Mouse (Mus musculus) kidney, embryonic 14.5 days (tissue): ENCODE measurements at regions not wholly inside any gene's neighbourhood (a gene's known extent, or its start where the extent isn't known, plus 50 kb on each side); places are given as distances from the start of the nearest gene placed in this dataset.

Source experiments
- ATAC-seq: fragments of 200-750 bp; cut with Nextera tagmentation; 2 replicates; pipeline ENCODE4 v1.8.0; 2017; ENCODE audit warnings: moderate number of reproducible peaks, mild to moderate bottlenecking, moderate TSS enrichment, moderate library complexity; ENCODE audit not compliant: low FRiP score, low TSS enrichment
- H3K27ac ChIP-seq: fragments of 300-500 bp; sonication (generic); 2 replicates; pipeline ENCODE4 v1.5.1; 2014; ENCODE audit warnings: low read depth, mild to moderate bottlenecking, low read length, moderate library complexity, mixed read lengths
- H3K27me3 ChIP-seq: fragments of 300-500 bp; sonication (generic); 2 replicates; pipeline ENCODE4 v1.6.1; 2014; ENCODE audit warnings: mild to moderate bottlenecking, low read length; ENCODE audit not compliant: control insufficient read depth, insufficient read depth
- H3K36me3 ChIP-seq: fragments of 300-500 bp; sonication (generic); 2 replicates; pipeline ENCODE4 v1.6.1; 2014; ENCODE audit warnings: low read length, mixed read lengths; ENCODE audit not compliant: control insufficient read depth, insufficient read depth
- H3K4me1 ChIP-seq: fragments of 300-500 bp; sonication (generic); 2 replicates; pipeline ENCODE4 v1.6.1; 2014; ENCODE audit warnings: low read length, mixed read lengths; ENCODE audit not compliant: control insufficient read depth, insufficient read depth
- H3K4me2 ChIP-seq: fragments of 300-500 bp; sonication (generic); replicated peaks from 2 replicates; pipeline ENCODE4 v1.6.1; 2014; ENCODE audit warnings: low read depth, mild to moderate bottlenecking, low read length
- H3K4me3 ChIP-seq: fragments of 300-500 bp; sonication (generic); 2 replicates; pipeline ENCODE4 v1.5.1; 2014; ENCODE audit warnings: mild to moderate bottlenecking, low read length
- H3K9ac ChIP-seq: fragments of 300-500 bp; sonication (generic); 2 replicates; pipeline ENCODE4 v1.6.1; 2014; ENCODE audit warnings: low read depth, mild to moderate bottlenecking, low read length, moderate library complexity
- H3K9me3 ChIP-seq: fragments of 300-500 bp; sonication (generic); 2 replicates; pipeline ENCODE4 v1.6.1; 2016; ENCODE audit warnings: low read length; ENCODE audit not compliant: control insufficient read depth
- WGBS: fragments of 180-500 bp; shearing (Covaris S2); extraction: QIAGEN DNeasy Blood & Tissue Kit; methylation state at CpG from one replicate; pipeline ENCODE4 v1.1.7; 2014; 5-methylcytosine and 5-hydroxymethylcytosine counted together

- 72% methylated on average over 2 of the region's 2 CpGs for WGBS
Measured at GRCm38 (mm10) chr4:7145756-7146155, 1093.1 kb downstream of the Car8 start.

GRCm38 (mm10) chr4:7144215-7144614 is 1094.6 kb downstream of the Car8 start:
- no peak overlapping the region for H3K4me3 ChIP-seq
- no peaks in the 10 kb centered on the region for H3K4me1 ChIP-seq
- no peaks in the 10 kb centered on the region for H3K36me3 ChIP-seq
- H3K27ac ChIP-seq, result peak overlapping the region; percentile 78; the same call in 1 of the 2 replicates
- no peaks in the 10 kb centered on the region for H3K9me3 ChIP-seq
- ATAC-seq, result peak; percentile 76
- H3K9ac ChIP-seq, result no peak overlapping the region
- no peak overlapping the region for H3K4me2 ChIP-seq
- no peaks in the 10 kb centered on the region for H3K27me3 ChIP-seq

More at GRCm38 (mm10) chr4:7145756-7146155, 1093.1 kb downstream of the Car8 start:
- no peak for ATAC-seq
- Histone ChIP-seq H3K36me3 (no peaks in the 10 kb centered on the region), H3K27ac (no peak overlapping the region), H3K9me3 (no peaks in the 10 kb centered on the region), H3K4me2 (no peak overlapping the region), H3K4me1 (no peaks in the 10 kb centered on the region), H3K27me3 (no peaks in the 10 kb centered on the region), H3K4me3 (no peak overlapping the region), H3K9ac (no peak overlapping the region)

- peak; percentile 66; the same call in 1 of the 2 replicates for ATAC-seq
- H3K27ac ChIP-seq, result peak overlapping the region; percentile 78; the same call in 1 of the 2 replicates
- no peaks in the 10 kb centered on the region for H3K9me3 ChIP-seq
- H3K27me3 ChIP-seq, result no peaks in the 10 kb centered on the region
- no peak overlapping the region for H3K9ac ChIP-seq
- no peak overlapping the region; the same call in 1 of the 2 replicates for H3K4me2 ChIP-seq
- no peak overlapping the region for H3K4me3 ChIP-seq
- no peaks in the 10 kb centered on the region for H3K36me3 ChIP-seq
- no peaks in the 10 kb centered on the region for H3K4me1 ChIP-seq
- 63% methylated on average over 2 of the region's 2 CpGs for WGBS
Measured at GRCm38 (mm10) chr4:7143676-7144075, 1095.2 kb downstream of the Car8 start.

GRCm38 (mm10) chr4:7142781-7143180 is 1096.1 kb downstream of the Car8 start:
- Histone ChIP-seq H3K4me2 (no peak overlapping the region), H3K4me3 (no peak overlapping the region), H3K27me3 (no peaks in the 10 kb centered on the region), H3K36me3 (no peaks in the 10 kb centered on the region), H3K9ac (no peak overlapping the region), H3K27ac (peak overlapping the region; percentile 78; the same call in 1 of the 2 replicates), H3K9me3 (no peaks in the 10 kb centered on the region), H3K4me1 (no peaks in the 10 kb centered on the region)
- WGBS, result 86% methylated on average over 6 of the region's 6 CpGs
- ATAC-seq, result no peak

GRCm38 (mm10) chr4:7112159-7112558 is 1126.7 kb downstream of the Car8 start:
- 70% methylated on average over 4 of the region's 4 CpGs for WGBS
- no peak overlapping the region for H3K4me3 ChIP-seq
- no peaks in the 10 kb centered on the region for H3K4me1 ChIP-seq
- no peak overlapping the region for H3K27ac ChIP-seq
- H3K9ac ChIP-seq, result no peak overlapping the region
- H3K4me2 ChIP-seq, result no peak overlapping the region
- no peaks in the 10 kb centered on the region for H3K27me3 ChIP-seq
- no peaks in the 10 kb centered on the region for H3K9me3 ChIP-seq
- H3K36me3 ChIP-seq, result no peaks in the 10 kb centered on the region
- no peak for ATAC-seq

GRCm38 (mm10) chr4:7092957-7093356 is 1145.9 kb downstream of the Car8 start:
- Histone ChIP-seq H3K9ac (no peak overlapping the region), H3K9me3 (no peaks in the 10 kb centered on the region), H3K4me2 (no peak overlapping the region), H3K36me3 (no peaks in the 10 kb centered on the region), H3K4me1 (no peaks in the 10 kb centered on the region), H3K27me3 (no peaks in the 10 kb centered on the region), H3K27ac (no peak overlapping the region), H3K4me3 (no peak overlapping the region)
- 87% methylated on average over 7 of the region's 7 CpGs for WGBS
- no peak for ATAC-seq

GRCm38 (mm10) chr4:7091201-7091814 is 1147.5 kb downstream of the Car8 start:
- Histone ChIP-seq H3K4me3 (no peak overlapping the region), H3K36me3 (no peaks in the 10 kb centered on the region), H3K27ac (no peak overlapping the region), H3K4me1 (no peaks in the 10 kb centered on the region), H3K9me3 (no peaks in the 10 kb centered on the region), H3K4me2 (no peak overlapping the region), H3K27me3 (no peaks in the 10 kb centered on the region), H3K9ac (no peak overlapping the region)
- ATAC-seq, result no peak
